In genomic region chr9:67718596-67718995, GRCm38 (mm10) we compare ENCODE assay signal across 32 mouse cellular contexts. TPM values are rescaled to one million over a fixed set of nuclear protein-coding genes. Genes with fewer than 3 reads are reported as not detected.
DNase-seq lines count a peak whose midpoint lies in the region; ATAC-seq and TF ChIP-seq lines count a peak whose summit lies in the region.
"Had no signal": no experiment of that assay in that cellular context is flagged by ENCODE, and none has a peak within 500 bp of the region (broad histone marks: within the 10 kb centered on the region; RNA-seq: fewer than 3 reads in every experiment).

No protein-coding gene starts in this region.

- no peaks in the 10 kb centered on the region for H3K27me3 ChIP-seq in forebrain, embryonic 10.5 days (ENCODE audit: poor library complexity, severe bottlenecking)
- no peaks in the 10 kb centered on the region for H3K27me3 ChIP-seq in forebrain, embryonic 11.5 days (ENCODE audit: control insufficient read depth, insufficient read depth, low read length)
- no peaks in the 10 kb centered on the region for H3K27me3 ChIP-seq in testis, adult 2 months (ENCODE audit: control insufficient read depth, insufficient read depth, low read length)
- H3K27me3 ChIP-seq: CH12.LX; embryonic facial prominence, embryonic 12.5 days; embryonic facial prominence, embryonic 15.5 days had no signal

- no peaks in the 10 kb centered on the region for H3K9me3 ChIP-seq in forebrain, embryonic 10.5 days
- no peaks in the 10 kb centered on the region for H3K9me3 ChIP-seq in forebrain, embryonic 11.5 days (ENCODE audit: control insufficient read depth, low read length)
- H3K9me3 ChIP-seq: embryonic facial prominence, embryonic 12.5 days; embryonic facial prominence, embryonic 15.5 days; G1E; heart, embryonic 10.5 days; heart, embryonic 13.5 days had no signal

- no peak overlapping the region for H3K4me2 ChIP-seq in forebrain, embryonic 11.5 days (ENCODE audit: low read depth, low read length, severe bottlenecking)
- H3K4me2 ChIP-seq: embryonic facial prominence, embryonic 12.5 days; embryonic facial prominence, embryonic 15.5 days; heart, embryonic 13.5 days; hindbrain, embryonic 14.5 days had no signal

- peak overlapping the region; percentile 44; the same call in 1 of the 2 replicates for H3K27ac ChIP-seq in forebrain, embryonic 10.5 days
- H3K27ac ChIP-seq in forebrain, embryonic 11.5 days (ENCODE audit: low read depth, low read length) = no peak overlapping the region
- no peak overlapping the region for H3K27ac ChIP-seq in testis, adult 2 months (ENCODE audit: control insufficient read depth, insufficient read depth, low read depth, low read length)
- H3K27ac ChIP-seq: embryonic facial prominence, embryonic 12.5 days; embryonic facial prominence, embryonic 15.5 days; gastrocnemius, adult 2 months; heart, embryonic 10.5 days; heart, embryonic 13.5 days; hindbrain, embryonic 14.5 days; hindbrain, postnatal 0 days had no signal

- H3K4me3 ChIP-seq in forebrain, embryonic 10.5 days = no peak overlapping the region
- H3K4me3 ChIP-seq in forebrain, embryonic 11.5 days (ENCODE audit: low read depth, low read length) = no peak overlapping the region
- H3K4me3 ChIP-seq in testis, adult 2 months (ENCODE audit: control insufficient read depth, low read depth, low read length) = peak overlapping the region; percentile 27; the same call in 1 of the 2 replicates
- H3K4me3 ChIP-seq: embryonic facial prominence, embryonic 12.5 days; embryonic facial prominence, embryonic 15.5 days; gastrocnemius, adult 2 months; heart, embryonic 10.5 days; heart, embryonic 13.5 days had no signal

- 20% methylated on average over 3 of the region's 3 CpGs for WGBS in forebrain, embryonic 10.5 days
- 14% methylated on average over 3 of the region's 3 CpGs for WGBS in forebrain, embryonic 11.5 days

- H3K4me1 ChIP-seq in forebrain, embryonic 10.5 days = peaks cover 22% of the 10 kb centered on the region
- H3K4me1 ChIP-seq in forebrain, embryonic 11.5 days (replicated peaks; ENCODE audit: control insufficient read depth, insufficient read depth, low read length) = 0 out of 2 replicates have a peak, but pooled peaks cover 3% of the 10 kb centered on the region
- H3K4me1 ChIP-seq in testis, adult 2 months (ENCODE audit: control insufficient read depth, insufficient read depth, low read length) = no peaks in the 10 kb centered on the region; the same call in 1 of the 2 replicates
- H3K4me1 ChIP-seq: embryonic facial prominence, embryonic 12.5 days; embryonic facial prominence, embryonic 15.5 days; heart, embryonic 13.5 days had no signal

- no peak for TF ChIP-seq CTCF in testis, adult 2 months (IDR thresholded peaks at IDR 0.05; ENCODE audit: control insufficient read depth, insufficient read depth, insufficient replicate concordance, low read depth, low read length)

- no peak for TF ChIP-seq POLR2A in testis, adult 2 months (IDR thresholded peaks at IDR 0.05; ENCODE audit: control insufficient read depth, low read depth, low read length)

- no peak for DNase-seq in forebrain, embryonic 10.5 days (ENCODE audit: extremely low spot score, low spot score)
- DNase-seq in forebrain, embryonic 11.5 days (ENCODE audit: low spot score) = no peak
- peak; percentile 63 for DNase-seq in heart, adult 11 months
- no peak for DNase-seq in heart, adult 9 months (ENCODE audit: low spot score in 2 of 2)
- no peak for DNase-seq in testis, postnatal 10 days (ENCODE audit: low spot score)
- DNase-seq in retina, postnatal 1 day = peak; percentile 63
- no peak for DNase-seq in left cerebral cortex, postnatal 25 days (ENCODE audit: low spot score in 2 of 2)
- DNase-seq: adrenal gland, adult 2 months; adrenal gland, postnatal 14 days; B cell, adult 2 months; cerebellum, adult 11-12 months; cerebellum, adult 8-10 months; cerebellum, postnatal 10 days; cerebellum, postnatal 36 days; forebrain, postnatal 0 days; gastrocnemius, adult 2 months; gastrocnemius, postnatal 14 days; heart, adult 18-20 months; heart, postnatal 14 days; heart, postnatal 4 days had no signal

- intact Hi-C loops in left cerebral cortex, postnatal 25 days (cut with DNase I) = no loop called here

- ATAC-seq in forebrain, embryonic 11.5 days (replicated peaks; ENCODE audit: low FRiP score) = no peak
- ATAC-seq: forebrain, postnatal 0 days; hindbrain, postnatal 0 days; inflammation-experienced regulatory T-cells, adult 6 months; intestine, embryonic 16.5 days had no signal

- H3K36me3 ChIP-seq in forebrain, embryonic 10.5 days (replicated peaks) = no peaks in the 10 kb centered on the region
- no peaks in the 10 kb centered on the region for H3K36me3 ChIP-seq in forebrain, embryonic 11.5 days (ENCODE audit: control insufficient read depth, insufficient read depth, low read length)
- H3K36me3 ChIP-seq in testis, adult 2 months (ENCODE audit: control insufficient read depth, insufficient read depth, low read length) = no peaks in the 10 kb centered on the region; the same call in 1 of the 2 replicates
- H3K36me3 ChIP-seq: embryonic facial prominence, embryonic 12.5 days; embryonic facial prominence, embryonic 15.5 days; G1E; heart, embryonic 10.5 days; heart, embryonic 13.5 days had no signal

- no peak overlapping the region for H3K9ac ChIP-seq in forebrain, embryonic 11.5 days (ENCODE audit: low read length)
- H3K9ac ChIP-seq: embryonic facial prominence, embryonic 12.5 days; embryonic facial prominence, embryonic 15.5 days; forebrain, postnatal 0 days; heart, embryonic 13.5 days; hindbrain, embryonic 14.5 days had no signal

RNA-seq across cellular contexts. Expression of gene C2cd4b, which starts 40.6 kb away (rescaled TPM):
- not detected in 2 replicates for polyA plus RNA-seq in forebrain, embryonic 10.5 days (2016; fragmentation: Nextera tagmentation; extraction: Ambion mirVana)
- 0.13 TPM in 1 of 2 replicates, not detected in the other for polyA plus RNA-seq in forebrain, embryonic 11.5 days (2014; fragmentation: Nextera tagmentation; extraction: Ambion mirVana)
- polyA plus RNA-seq in testis, adult 2 months (2012; rRNA removed) = 25.6 and 38.9 TPM in 2 replicates
- 1 to 10 TPM; 2.3 to 5.6 TPM for total RNA-seq in left cerebral cortex, postnatal 25 days (2021)
- total RNA-seq: CH12.LX; G1E; gastrocnemius, adult 2 months had no signal
- polyA plus RNA-seq: G1E; hindbrain, embryonic 11.5 days; inflammation-experienced regulatory T-cells, adult 6 months; intestine, embryonic 16.5 days had no signal

Comparison
In these comparisons a context has a peak if more than half of its experiments do, and no peak if none do; other contexts are left out.
1. DNase-seq: peak in heart, adult 11 months (single experiment) and retina, postnatal 1 day (single experiment); none in forebrain, embryonic 10.5 days (single experiment), forebrain, embryonic 11.5 days (single experiment), heart, adult 9 months (0 of 2), testis, postnatal 10 days (single experiment) and left cerebral cortex, postnatal 25 days (0 of 2).
2. RNA of gene C2cd4b, which starts 40.6 kb away (polyA plus RNA-seq): 25.6 to 38.9 TPM in testis, adult 2 months; 0.13 TPM in forebrain, embryonic 11.5 days and not detected in forebrain, embryonic 10.5 days; every median in the first group is over 10 times any median in the second.